Mouse (Mus musculus): Measurements from ENCODE around the gene Carmil1.
A peak's percentile ranks its signal among the peaks of the same experiment; 100 is the strongest.

The Carmil1 gene

DNA sequence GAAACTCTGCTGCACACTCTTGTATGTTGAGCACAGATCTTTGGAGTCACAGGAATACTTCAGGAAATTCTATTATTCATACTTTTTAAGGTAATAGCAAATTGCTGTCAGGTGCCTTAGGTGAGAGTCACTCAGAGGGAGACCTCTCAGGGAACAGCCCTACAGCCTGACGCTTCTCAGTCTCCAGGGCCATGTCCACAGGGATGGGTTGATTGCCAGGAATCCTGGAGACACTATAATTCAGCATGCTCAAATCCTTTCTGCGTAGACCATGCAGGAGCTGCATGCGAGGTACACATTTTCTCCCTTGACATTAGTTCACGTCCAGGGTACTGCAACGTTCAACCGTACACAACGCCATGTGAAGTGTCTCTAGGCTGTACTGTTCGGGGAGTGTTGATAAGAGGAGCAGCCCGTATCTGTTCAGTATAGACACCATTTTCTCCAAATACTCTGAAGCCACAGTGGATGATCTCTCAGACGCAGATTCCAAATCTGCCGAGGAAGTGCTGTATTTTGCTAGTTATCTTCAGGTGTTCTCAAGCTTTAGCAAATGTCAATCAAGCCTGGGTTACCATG, 180.0 kb downstream of the Carmil1 start:
- DNase-seq: no peak

DNA sequence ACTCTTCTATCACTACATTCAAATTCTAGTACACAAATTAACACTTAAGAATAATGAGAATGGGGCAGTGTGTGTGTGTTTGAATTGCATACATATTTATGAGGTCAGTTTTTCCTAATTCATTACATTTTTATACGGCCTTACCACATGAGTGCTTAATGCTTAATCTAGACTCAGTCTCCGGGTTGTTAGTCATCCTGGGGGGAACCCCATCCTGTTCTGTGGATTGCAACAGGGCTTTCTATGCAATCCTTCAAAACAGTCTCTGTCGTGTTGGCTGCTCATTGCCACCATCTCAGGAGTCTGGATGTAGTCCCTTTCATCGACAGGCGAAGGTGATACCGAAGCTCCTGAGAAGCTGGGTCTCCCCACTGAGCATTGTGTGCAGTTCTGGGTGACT, 184.0 kb downstream of the Carmil1 start:
- DNase-seq: no peak

DNA sequence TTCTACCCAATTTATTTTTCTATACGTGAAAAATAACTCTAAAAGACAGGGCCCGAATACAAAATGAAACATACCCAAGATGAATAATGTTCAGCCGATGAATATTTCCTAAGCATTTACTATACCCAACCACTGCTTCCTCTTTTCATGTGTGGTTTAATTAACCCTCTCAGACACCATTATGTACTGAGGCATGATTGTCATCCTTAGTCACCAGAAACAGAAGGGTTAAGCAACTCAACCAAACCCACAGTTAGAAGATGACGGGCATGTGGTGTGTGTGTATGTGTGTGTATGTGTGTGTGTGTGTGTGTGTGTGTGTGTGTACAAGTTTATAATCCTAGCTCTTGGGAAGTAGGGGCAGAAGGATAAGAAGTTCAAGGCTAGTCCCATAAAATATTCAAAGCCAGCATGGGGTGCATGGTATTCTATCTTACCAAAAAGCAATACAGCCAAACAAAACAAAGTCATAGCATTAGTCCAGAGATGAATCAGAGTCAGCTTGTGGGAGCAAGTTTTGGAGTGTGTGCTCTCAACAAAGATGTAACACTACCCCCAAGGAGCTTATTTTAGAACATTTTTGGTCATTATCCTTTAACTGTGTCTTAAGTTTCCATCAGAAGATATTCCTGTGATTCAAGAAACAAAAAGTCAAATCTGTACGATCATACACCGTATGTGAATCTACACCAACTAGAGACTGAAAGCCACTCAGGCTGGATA, 185.6 kb downstream of the Carmil1 start:
- DNase-seq: no peak

DNA sequence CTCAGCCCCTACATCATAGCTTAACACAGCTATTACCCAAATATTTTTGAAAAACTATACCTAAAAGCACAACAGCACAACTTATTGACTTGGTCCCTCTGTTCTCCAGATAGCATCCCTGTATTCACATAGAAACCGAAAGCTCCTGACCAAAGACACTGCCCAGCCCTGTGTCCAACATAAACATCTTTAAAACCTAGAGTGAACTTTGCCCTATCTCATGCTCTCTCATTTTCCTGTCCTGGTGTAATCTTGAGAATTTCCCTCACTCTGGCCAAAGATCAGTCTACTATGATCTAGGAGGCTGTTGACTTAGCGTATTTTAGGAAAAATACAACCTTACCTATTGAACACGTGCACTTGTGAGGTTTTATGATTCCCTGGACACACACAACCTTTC, 187.5 kb downstream of the Carmil1 start:
- no peak for DNase-seq

DNA sequence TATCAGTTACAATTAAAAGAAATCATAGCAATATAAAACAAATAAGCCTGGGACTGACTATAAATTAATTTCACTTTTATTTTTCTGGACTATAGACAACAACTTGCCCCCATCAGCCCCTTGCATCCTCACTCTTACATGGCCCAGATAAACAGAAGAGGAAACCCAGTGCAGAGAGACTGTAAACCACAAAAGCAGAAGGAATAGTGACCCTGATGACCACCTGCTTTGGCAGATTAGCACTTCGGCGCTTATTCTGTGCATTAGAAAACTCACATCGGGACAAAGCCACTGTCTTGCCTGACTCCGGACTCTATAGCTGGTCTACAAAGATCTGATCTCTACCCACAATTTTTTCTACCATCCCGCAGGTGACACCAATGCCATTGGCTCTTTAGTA, 188.5 kb downstream of the Carmil1 start:
- DNase-seq: no peak

DNA sequence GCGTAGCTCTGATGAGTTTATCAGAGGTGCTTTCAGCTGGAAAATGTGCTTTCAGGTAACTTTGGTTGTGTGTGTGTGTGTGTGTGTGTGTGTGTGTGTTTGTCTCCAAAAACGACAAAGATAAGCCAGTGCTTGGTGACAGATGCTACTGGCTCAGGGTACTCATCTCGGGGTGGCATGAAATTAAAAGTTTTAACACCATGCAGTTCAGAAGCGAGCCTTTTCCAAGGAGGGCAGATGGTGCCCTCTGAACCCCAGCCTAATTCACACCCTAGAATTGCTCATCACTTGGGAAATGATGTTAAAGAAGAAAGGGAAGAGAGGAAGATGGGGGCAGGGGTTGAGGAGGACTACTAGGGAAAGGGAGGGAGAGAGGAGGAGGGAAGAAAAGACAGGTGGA, 198.4 kb downstream of the Carmil1 start:
- DNase-seq: no peak

DNA sequence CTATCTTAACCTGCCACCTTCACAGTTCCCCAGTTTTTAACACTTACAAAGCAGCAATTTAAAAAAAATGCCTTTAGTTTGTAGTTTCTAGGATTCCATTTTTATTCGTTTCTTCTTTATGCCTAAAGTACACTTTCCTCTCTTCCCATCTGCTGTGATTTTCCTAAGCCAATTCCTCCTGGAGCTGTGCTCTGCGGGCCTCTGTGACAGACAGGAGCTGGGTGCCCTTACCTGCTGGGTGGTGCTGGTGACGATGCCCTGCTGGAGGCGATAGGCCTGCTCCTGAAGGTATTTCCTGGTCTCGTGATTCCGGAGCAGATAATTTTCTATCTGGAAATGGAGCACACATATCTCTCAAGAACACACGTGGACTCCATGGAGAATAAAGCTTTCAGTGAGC, 198.9 kb downstream of the Carmil1 start:
- no peak for DNase-seq

DNA sequence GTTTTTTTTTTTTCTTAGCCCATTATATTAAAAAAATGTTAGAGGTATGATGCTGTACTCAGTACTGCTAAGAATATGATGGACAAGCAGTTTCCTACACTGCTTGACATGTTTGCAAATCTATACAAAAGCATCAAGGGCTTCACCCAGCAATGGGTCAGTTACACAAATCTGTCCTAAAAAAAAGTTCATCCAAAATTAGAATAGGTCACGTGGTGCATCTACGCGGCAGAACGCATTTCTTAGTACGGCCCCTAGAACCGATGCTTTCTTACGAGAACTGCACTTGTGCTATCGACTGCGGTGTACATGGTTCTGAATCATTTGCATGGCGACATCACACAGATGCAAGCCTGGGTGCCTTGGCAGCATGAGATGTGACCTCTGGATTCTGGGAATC, 208.0 kb downstream of the Carmil1 start:
- DNase-seq: no peak

DNA sequence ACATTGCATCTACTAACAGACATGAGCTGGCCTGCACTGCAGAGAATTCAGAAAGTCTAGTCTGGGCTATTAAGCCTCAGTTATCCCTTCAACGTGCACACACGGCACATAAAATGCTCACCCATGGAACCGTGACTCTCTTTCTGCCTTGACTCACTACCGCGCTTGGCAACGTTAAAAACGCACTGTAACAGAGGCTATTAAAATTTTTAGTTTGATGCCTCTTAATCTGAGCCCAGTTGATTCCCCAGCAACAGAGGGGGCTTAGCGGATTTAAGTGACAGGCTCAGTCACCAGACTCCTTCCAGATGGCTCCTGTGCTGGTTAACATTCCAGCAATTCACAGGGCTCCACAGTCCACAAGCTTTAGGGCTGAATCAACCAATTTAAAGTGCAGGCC, 213.0 kb downstream of the Carmil1 start:
- DNase-seq: no peak

DNA sequence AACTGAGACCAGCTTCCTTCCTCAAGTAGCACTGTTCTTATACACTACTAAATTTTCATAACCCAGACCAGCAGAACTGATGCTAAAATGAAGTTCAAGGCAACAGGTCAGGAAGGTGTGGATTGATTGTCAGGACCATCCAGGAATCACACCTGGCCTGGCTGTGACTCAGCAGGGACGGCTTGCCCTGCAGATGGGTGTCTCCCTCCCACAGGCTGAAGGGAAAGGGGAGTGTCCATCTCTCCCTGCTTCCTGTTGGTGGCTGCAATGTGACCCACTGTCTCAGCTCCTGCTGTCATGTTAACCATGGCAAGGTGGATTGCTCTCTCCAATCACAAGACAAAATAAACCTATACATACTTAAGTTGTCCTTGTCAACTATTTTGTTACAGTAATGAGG, 215.1 kb downstream of the Carmil1 start:
- DNase-seq: no peak

DNA sequence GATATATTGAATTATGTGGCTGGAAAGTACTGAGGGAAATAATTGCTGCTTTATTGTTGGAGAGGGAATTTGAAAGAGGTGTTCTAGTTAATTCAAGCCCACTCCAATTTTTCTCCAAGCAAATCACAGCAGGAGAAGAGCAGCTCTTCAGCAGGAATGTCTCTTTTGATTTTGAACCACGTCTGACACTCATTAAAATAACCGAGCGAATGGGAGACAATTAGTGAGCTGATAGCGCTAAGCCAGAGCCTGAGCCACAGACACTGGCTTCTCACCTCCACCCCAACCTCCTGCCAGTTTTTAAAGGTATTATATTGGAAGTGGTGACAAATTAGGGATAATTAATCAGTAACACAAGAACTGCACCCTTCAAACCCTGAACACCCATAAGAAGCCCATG, 217.8 kb downstream of the Carmil1 start:
- DNase-seq: no peak

DNA sequence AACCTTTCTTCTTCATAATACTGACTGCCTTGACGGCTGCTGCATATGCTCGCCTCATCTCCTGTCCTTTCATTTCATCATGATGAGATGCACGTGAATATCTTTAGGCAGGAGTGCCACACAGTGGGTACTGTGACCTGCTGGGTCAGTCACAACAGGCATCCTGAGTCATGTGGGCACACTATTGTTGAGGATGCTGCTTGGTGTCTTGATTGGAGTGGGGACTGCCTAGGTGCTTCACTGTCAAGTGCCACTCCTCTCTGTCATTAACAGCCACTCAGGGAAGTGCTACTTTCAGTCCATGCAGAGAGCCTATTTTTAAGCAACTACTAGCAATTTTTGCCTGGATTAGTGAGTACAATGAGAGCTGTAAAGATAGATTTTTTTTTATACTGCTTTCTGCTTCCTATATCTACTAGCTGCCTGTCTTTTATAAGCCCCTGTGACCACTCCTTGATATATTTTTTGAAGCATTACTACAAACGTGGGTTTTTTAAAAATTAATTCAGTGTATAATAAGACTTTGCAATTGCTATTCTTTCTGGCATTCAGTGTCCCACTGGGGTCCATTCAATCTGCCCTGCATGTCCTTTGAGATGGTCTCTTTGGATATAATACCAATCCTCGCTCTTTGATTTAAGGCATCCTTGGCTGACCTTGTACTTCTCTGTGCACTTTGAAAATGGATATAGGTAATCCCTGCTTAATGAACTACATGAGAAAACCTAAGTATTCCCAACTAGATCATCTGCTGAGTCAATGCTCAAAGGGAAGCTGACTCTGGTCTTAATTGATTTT, 225.3 kb downstream of the Carmil1 start:
- no peak for DNase-seq

DNA sequence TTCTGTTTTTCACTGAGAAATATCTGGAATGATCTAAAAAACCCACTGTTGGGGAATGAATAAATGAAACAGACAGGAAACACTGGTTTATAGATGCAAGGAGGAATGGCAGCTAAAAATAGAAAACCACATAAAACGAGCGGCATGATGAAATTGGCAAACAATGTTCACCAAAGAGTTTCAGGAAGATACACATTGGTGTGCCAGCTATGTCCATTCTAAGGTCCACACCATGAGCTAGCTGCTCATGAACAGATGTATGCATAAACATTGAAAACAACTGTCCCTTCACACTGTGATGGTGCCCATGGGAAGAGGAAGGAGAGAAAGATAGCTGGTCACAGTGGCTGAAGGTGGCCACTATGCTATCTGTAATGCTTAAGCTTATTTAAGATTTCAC, 229.1 kb downstream of the Carmil1 start:
- no peak for DNase-seq

DNA sequence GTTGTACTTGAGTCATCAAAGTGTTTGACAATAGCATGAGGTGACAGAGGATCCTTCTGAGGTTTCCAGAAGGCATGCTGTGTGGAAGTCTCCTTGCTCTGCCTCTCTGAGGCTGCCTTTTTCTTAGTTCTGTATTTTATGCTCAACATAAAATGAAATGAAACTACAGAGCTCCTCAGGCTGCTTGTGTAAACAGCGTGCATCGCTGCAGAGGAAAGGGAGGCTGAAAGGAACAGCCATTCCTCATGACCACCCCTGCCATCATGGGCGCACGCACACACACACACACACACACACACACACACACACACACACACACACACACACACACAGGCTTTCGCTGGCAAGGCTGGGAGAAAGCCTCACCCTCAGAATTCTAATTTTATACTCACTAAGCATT, 230.3 kb downstream of the Carmil1 start:
- DNase-seq: peak; percentile 9

DNA sequence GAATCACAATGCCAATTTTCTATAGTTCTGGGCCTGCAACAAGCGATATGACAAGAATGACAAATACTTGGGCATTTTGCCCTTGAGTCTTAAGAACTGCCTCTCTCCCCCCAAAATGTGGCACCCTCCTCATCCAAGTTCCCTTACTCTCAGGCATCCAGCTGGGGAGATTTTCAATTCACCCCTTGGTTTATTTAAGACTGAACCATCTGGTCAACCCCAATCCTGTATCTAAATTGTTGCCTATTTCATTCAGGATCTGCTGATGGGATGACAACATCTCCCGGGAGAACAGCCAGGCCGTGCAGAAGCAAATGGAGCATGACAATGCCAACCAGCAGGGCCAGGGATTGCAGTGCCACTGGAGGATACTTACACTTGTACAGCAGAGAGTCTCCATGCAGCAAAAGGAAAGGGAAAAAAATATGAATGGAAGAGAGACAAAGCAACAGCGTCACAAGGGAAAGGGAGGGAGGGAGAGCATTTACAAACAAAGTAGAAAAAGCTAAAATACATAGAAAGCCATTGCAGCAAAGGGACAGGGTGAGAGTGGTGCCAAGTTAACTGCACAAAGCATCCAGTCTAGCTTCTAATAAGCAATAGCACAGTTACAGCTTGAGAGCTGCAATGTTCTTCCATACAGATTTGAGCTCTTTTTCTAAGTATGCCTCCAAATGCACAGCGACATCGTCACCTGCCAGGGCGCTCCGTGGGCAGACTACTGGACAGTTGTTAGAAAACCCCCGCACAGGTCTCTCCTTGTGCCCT, 231.1 kb downstream of the Carmil1 start:
- DNase-seq: peak; percentile 11

DNA sequence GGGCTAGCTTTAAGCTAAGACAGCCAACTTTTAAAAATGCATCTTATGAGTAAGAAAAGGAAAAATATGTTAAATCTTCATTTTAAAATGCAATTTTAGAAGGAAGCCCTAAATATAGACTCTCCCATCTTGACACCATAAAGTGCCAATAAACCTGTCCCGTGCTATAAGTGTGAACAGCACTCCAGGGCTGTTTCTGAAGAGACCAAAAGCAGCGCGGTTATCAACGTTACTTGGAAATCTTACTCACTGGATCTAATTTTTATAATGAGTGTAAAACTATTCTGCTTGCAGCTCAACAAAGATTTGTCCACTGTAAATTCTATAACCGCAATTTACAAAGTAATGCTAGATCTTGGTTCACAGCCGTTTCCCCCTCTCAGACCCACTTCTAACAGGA, 232.0 kb downstream of the Carmil1 start:
- no peak for DNase-seq

DNA sequence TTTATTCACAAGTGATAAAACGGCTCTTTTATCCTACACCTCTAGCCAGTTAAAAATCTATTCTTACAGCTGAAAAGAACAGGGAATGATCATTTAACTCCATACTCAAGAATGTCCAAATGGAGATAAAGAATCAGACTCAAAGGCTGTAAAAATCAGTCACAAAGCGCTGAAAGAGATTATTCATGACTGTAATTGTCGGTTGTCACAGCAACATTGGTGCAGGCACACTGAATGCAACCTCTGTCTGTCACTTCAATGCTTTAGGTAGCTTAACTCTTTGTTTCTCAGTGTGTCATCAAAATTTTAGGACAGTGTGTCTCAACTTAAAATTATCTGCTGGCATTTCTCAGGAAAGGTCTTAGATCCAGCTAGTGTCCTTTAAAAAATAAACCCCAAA, 235.3 kb downstream of the Carmil1 start:
- DNase-seq: no peak

DNA sequence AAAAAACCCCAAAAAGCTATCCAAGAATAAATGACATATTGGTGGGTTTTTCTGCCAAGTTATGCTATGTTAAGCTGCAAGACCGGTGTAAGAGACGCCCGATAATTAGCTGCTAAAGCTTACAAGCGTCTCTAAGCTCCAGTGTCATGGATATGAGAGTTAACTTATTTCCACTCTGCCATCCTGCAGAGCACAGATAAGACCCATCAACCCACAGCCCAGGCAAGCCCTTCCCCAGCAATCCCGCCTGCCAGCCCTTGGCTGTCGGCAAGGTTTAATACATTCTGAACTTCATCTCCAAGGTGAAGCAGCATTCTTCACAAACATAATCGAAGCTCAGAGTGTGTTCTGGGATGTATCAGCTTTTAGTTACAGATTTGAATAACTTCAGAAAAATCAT, 240.4 kb downstream of the Carmil1 start:
- DNase-seq: no peak

DNA sequence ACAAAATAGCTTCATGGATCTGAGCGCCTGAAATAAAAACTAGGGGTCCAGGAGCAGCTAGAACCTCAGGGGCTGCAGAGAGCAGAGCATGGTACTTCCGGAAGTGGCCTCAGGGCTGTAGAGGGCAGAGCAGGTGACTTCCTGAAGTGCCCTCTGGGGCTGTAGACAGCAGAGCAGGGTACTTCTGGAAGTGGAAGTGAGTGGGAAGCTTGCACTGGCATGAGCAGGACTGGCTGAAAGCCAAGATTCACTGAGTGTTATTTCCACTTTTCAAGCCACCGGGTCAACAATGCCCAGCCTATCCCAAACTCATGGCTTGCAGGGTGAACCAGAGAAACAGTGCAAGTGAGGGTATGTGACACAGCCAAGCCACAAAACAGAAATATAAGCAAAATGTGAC, 243.1 kb downstream of the Carmil1 start:
- DNase-seq: peak; percentile 23

DNA sequence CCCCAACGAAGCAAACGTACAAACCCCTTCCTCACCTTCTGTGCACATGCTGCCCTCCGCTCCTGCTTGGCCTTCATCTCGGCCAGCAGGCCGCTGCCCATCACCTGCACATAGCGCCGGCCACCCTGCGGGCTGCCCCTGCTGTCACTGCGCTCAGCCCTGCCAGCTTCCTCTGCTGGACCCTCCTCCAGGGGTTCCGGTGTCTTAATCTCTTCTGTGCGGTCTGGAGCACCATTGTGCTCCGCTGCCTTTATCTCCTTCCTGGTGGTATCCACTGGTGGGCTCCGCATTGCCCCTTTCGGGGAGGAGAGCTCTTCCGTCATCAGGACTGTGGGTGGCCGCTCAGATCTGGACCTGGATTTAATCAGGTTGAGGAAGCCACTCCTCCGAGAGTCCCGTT, 244.4 kb downstream of the Carmil1 start:
- no peak for DNase-seq

DNA sequence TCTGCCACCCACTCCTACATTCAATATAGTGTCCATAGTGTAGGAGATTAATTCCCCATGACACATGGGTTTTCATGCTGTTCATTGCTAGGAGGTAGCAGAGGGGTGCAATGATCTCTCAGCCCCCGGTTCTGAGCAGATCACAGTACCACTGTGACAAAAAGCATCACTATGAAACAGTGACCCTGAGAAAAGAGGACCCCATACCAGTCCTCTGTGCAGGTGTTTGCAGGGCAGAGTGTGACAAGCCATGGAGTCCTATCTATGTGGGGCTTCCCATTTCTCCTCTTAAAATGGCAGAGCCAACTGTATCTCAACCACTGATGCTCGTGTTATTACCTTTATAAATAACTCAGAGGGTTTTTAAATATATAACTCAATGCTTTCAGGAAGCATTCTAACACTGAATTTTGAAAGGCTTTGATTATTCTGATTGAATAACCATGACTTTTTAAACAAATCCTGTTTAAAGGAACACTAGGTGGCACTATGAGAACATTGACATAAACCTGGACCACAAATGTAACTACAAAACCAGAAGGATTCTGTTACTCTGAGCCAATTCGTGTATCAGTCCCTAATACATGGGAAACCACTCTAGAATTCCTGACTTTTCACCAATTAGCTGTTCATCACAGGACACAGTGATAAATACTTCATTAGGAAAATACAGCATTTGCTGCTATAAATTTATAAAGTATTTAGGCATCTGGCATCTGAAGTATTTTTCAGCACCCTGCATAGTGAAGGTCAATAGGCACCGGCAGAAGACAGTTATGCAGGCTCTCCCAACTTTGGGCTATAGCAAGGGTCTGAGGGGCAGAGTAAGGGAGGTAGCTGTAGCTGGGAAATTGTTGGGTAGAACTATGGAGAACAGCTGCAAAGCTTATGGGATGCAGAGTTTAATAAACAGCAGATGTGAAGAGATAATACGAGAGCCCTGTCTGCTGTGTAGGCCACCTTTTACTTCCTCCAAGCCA, 253.1 kb downstream of the Carmil1 start:
- DNase-seq: no peak

DNA sequence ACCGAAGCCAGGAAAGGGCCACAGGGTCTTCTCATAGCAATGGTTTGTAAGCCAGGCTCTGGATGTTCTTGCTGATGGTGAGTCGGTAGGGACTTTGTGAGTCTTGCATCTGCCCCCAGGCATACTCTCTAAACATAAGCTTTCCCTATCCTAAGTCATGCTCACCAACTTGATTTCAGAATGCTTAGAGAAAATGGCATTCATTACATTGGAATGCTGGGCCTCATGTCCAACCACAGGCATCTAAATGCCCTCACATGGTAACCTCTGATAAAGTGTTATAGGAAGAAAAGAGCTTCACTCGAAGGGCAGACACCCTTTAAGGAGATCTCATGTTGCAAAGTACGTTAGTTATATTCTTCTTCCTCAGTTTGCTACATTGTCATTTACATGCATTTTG, 262.1 kb downstream of the Carmil1 start:
- no peak for DNase-seq
